Mouse (Mus musculus): ENCODE measurements around the gene Camkv.
A peak's percentile ranks its signal among the peaks of the same experiment; 100 is the strongest.

The Camkv gene

DNA sequence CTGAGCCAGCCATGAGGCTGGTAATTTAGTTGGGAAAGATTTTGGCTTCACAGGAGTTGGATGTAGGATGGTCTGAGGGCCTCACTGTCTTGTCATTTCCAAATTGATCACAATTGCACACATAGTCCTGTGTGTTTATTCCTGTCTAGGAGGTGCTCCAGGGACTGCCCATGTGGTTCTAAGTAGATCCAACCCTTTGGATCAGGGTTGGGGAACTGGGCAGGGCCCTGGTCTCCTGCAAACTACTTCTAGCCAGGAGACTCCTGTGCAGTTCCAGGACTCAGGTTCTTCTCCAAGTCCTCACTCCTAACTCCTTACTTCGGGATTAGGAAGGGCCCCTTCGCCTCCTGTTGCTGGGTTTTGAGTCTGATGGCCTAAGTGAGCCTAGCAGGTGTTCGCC lies at the start of gene Camkv:
TSS of gene Camkv (plus strand) at position 301 of the 400 bp plus-strand sequence.
- no peak for DNase-seq (ENCODE audit: extremely low read depth, insufficient read length, low spot score)

DNA sequence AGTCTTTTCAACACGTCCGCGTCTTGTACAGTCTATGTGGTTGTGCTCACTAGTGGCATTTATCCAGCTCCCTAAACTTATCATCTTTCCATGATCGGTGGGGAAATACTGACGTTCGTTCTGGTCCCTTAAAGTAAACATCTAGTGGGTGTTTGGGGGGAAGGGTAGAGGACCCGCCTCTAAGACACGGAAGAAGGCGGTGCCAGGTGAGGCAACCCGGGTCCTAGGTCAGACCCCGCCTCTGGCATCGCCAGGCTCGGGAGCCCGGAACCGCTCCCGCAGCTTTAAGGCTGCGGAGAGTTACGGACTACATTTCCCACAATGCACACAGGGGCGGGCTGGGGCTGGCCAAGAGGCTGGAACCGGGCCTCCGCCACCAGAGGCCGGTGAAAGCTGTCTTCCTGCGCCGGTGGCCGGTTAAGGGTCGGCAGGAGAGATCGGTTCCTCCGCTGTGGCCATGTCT lies 47.6 kb upstream of the Camkv start, which contains the start of gene Mon1a:
TSS of gene Mon1a (plus strand) at position 348 of the 463 bp plus-strand sequence.
- DNase-seq (ENCODE audit: extremely low read depth, insufficient read length, low spot score) = peak; percentile 90

DNA sequence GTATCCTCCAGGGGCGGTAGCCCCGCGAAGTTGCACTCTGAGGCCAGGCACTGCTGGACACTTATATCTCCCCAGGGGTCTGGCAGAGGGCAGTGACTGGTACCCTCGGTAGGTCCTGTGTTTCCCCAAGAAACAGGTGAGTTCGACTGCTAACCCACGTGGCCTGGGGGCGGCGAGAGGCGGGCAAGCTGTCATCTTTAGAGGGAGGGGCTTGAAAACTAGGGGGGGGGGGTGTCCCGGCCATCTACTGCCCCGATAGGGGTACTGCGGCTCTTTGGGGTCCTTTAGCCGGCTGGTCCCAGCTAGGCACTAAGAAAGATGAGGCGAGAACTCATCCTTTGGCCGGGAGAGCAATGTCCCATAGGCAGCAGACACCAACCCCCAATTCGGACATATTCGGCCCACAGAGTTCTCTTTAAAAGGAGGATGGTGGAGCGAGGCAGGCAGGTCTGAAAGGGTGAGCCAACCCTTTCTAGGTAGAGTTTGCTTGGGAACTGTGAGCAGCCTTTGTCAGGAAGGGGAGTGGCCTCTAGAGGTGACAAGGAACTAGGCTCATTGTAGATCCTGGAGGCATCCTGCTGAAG lies 47.1 kb upstream of the Camkv start:
- no peak for DNase-seq (ENCODE audit: extremely low read depth, insufficient read length, low spot score)

DNA sequence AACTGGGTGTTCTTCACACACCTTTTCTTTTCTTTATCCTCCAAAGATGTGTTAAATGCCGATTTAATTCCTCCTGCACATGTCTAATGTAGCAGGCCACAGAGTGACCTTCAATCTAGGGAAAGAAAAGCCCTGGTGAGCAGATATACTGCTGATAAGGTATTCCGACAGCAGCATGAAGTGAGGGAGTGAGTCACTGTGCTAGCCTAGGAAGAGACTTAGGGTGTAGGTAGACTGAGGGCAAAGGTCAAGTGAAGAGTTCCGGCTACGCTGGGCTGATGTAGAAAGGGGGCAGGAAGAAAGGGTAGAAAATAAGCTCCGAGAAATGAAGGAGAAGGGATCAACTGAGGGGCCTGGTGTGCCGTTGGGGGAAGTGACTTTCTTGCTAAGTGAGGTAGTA lies 45.2 kb upstream of the Camkv start:
- DNase-seq (ENCODE audit: extremely low read depth, insufficient read length, low spot score) = no peak

DNA sequence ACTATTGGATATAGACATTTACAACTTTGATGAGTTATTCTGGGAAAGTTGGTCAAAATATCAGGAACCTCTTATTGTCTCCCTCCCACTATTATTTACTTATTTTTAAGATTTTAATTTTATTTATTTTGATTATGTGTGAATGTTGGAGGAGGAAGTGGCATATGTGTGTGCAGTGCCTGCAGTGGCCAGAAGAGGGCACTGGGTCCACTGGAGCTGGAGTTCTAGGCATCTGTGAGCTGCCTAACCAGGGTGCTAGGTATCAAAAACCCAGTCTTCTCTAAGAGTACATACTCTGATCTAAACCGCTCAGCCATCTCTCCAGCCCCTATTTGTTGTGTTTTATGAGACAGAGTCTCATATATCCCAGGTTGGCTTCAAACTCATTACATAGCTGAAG lies 44.5 kb upstream of the Camkv start:
- DNase-seq (ENCODE audit: extremely low read depth, insufficient read length, low spot score) = no peak

DNA sequence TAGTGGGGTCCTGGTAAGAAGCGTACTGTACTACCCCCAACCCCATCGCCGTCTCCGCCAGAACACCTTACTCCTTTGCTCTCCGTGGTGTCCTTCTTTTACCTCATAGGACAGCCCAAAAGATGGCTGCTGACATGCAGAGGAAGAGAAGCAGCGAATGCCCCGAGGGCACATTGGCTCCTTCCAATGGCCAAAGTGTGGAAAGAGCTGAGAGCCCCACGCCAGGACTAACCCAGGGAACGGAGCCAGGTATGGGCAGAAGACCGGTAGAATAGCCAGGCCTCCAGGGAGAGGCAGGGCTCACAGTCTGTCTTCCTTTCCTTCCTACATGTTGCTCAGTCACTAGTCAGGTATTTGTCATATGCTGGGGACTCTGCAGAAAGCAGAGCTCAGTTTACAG lies 36.9 kb upstream of the Camkv start:
- no peak for DNase-seq (ENCODE audit: extremely low read depth, insufficient read length, low spot score)

DNA sequence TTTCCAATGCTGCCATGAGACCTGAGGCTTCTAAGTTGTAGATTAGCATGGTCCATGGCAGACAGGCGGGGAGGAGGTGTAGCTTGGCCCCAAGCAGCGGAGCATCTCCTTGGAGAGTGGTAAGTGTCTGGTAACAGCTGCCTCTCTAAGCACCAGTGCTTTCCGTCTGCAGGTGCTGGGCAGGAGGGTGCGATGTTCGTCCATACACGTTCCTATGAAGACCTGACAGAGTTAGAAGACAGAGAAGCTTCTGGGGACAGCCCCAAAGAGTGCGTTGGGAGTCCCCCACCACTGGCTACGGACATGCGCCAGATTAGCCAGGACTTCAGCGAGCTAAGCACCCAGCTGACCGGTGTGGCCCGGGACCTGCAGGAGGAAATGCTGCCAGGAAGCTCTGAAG lies 35.6 kb upstream of the Camkv start:
- no peak for DNase-seq (ENCODE audit: extremely low read depth, insufficient read length, low spot score)

DNA sequence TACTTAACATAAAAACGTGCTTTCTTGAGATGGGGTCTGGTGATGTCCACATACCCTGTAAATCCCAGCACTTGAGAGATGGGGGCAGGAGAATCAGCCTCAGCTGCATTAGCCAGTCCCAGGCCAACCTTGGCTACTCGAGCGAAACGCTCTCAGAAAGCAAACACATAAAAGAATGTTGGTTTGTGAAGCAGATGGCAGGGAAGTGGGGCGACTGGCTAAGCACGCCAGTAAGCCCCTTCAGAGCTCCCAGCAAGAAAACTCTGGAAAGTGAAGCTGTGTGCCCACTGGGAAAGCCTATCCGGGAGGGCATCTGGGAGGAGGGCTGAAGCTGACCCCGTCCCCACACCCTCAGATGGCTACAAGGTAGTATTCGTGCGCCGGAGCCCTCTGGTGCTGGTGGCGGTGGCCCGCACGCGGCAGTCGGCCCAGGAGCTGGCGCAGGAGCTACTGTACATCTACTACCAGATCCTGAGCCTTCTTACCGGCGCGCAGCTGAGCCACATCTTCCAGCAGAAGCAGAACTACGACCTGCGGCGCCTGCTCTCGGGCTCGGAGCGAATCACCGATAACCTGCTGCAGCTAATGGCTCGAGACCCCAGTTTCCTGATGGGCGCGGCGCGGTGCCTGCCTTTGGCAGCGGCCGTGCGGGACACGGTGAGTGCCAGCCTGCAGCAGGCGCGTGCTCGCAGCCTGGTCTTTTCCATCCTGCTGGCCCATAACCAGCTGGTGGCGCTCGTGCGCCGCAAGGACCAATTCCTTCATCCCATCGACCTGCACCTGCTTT lies 34.4 kb upstream of the Camkv start:
- DNase-seq (ENCODE audit: extremely low read depth, insufficient read length, low spot score) = no peak

DNA sequence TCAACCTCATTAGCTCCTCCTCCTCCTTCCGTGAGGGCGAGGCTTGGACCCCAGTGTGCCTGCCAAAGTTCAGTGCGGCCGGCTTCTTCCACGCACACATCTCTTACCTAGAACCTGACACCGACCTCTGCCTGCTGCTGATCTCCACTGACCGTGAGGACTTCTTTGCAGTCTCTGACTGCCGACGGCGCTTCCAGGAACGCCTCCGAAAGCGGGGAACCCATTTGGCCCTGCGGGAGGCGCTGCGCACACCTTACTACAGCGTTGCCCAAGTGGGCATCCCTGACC lies 33.9 kb upstream of the Camkv start:
- no peak for DNase-seq (ENCODE audit: extremely low read depth, insufficient read length, low spot score)

DNA sequence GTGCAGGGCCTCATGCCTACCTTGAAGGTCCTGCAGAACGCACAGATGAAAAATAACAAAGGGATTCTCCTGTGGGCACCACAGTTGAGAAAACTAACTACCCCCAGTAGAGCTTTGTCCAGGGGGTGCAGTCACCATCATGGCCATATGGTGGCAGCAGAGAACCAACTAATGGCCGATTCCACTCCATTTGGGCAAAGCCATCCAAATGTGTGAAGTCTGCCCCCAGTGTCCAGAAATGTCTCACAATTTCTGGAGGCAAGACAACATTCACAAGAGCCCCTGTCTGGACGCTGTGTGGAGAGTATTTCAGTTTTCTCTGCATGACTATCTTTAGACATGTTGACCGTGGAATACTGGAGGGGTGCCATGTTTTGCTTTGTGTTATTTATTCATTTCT lies 30.7 kb upstream of the Camkv start:
- peak; percentile 47 for DNase-seq (ENCODE audit: extremely low read depth, insufficient read length, low spot score)

DNA sequence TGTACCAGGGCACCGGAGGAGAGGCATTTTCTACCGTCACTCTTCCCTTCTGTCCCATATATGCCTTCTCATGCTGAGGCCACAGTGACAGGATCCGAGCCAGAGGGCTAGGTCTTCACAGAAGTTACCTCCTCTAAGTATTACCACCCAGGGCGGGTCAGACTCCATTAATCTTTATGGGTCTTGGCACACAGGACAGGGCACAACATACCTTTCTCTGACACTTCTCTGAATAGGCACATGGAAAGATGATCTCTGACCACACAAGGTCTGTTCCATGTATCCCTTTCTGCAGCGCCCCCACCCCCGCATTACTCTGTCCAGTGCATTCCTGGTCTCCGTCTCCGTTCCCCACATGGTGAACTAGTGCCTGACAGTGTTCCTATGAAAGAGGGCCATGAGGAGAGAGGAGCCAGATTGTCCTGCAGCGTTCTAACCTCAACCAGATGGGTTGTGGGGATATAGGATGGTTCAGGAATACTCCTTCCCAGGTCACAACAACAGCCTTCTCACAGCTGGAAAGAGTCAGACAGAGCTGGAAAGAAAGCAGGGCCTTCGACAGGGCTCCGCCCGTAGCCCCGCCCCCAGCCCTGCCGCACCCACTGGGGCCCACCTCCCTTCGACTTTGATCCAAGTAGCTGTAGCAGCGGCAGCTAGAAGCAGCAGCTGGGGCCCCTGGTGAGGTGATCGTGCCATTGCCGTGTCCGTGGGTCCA lies 29.1 kb upstream of the Camkv start, which contains the start of gene Mst1r:
TSS of gene Mst1r (plus strand) at position 622 of the 715 bp plus-strand sequence.
- DNase-seq (ENCODE audit: extremely low read depth, insufficient read length, low spot score) = peak; percentile 38

DNA sequence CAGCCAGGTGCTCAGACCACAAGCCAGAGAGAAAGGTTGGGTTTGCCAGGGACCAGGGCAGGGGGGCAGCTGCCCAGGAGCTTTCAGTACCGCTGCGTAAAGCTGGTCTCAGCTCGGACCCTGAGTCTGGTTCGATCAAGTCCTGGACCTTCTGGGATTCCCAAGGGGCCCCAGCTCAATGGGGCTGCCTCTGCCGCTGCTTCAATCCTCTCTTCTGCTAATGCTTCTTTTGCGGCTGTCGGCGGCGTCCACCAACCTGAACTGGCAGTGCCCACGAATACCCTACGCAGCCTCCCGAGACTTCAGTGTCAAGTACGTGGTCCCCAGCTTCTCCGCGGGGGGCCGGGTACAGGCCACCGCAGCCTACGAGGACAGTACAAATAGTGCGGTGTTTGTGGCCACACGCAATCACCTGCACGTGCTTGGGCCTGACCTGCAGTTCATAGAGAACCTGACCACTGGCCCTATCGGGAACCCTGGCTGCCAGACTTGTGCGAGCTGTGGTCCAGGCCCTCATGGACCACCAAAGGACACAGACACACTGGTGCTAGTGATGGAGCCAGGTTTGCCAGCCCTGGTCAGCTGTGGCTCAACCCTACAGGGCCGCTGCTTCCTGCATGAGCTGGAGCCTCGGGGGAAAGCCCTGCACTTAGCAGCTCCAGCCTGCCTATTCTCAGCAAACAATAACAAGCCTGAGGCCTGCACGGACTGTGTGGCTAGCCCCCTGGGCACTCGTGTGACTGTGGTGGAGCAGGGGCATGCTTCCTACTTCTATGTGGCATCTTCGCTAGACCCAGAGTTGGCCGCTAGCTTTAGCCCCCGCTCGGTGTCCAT lies 28.3 kb upstream of the Camkv start:
- no peak for DNase-seq (ENCODE audit: extremely low read depth, insufficient read length, low spot score)

DNA sequence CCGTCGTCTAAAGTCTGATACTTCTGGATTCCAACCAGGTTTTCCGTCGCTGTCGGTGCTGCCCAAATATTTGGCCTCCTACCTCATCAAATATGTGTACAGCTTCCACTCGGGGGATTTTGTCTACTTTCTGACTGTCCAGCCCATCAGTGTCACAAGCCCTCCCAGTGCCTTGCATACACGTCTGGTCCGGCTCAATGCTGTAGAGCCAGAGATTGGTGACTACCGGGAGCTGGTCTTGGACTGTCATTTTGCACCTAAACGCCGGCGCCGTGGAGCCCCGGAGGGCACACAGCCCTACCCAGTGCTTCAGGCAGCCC lies 27.7 kb upstream of the Camkv start:
- no peak for DNase-seq (ENCODE audit: extremely low read depth, insufficient read length, low spot score)

DNA sequence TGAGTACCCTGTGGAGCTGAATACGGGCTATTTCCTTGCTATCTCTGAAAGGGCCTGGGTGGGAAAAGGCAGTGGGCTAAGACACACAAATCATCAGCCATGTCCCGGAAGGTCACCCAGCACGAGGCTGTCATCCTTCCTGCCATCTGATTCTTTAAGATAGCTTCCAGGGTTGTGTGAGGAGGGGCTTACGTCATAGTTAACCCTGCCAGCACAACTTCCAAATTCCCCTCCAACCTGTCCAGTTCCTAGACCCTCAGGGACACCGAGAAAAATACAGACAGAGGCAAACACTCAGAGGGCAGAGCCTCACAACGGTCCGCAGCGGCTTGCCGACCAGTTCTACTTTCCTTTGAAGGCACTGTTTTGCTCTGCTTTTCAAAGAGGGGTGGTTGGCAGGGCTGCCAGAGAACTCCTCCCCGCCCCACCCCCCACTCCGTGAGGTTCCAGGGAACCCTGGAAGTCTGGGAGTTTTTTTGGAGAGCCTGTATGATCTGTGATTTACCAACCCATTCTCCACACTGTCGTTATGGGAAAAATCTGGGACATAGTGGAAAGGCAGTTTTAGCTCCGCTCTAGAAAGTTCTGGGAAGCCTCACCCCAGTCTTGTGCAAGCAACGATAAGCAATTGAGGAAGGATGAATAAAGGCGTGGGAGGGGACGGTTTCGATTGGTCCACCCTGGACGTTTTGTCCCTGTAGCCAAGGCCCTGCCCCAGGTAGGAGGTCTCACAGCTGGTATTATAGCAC lies 26.9 kb upstream of the Camkv start:
- no peak for DNase-seq (ENCODE audit: extremely low read depth, insufficient read length, low spot score)

DNA sequence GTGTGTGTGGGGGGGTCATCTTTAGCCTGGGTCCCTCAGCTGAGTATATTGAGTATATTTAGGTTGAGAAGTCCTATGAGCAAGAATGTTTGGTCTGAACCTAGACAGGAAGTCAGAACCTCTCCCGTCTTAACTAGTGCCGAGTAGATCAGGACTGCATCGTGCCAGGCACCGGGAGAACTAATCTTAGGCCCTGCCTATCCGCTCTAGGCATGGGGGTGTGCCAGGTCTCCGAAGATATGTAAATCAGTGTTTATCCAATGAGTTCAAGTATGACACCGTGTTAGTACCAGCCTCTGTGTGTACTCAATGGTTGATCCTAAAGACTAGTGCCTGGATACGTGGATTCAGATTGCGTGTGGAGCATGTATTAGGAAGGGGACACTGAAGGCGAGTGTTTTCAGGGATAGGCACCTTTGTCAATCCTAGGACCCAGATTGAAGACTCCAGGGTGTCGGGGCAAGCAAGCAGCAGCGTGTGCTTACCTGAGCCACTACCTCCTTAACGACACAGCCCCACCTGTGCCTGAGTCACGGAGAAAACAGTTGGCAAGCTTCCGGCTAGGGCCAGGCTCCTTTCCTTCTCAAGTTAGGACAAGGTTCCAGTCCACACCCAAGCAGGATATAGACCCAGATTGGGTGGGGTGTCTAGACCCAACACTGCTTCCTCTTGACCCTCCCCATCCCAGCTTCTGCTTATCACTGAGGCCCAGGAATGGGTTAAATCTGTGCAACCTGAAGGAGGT lies 25.3 kb upstream of the Camkv start:
- DNase-seq (ENCODE audit: extremely low read depth, insufficient read length, low spot score) = no peak

DNA sequence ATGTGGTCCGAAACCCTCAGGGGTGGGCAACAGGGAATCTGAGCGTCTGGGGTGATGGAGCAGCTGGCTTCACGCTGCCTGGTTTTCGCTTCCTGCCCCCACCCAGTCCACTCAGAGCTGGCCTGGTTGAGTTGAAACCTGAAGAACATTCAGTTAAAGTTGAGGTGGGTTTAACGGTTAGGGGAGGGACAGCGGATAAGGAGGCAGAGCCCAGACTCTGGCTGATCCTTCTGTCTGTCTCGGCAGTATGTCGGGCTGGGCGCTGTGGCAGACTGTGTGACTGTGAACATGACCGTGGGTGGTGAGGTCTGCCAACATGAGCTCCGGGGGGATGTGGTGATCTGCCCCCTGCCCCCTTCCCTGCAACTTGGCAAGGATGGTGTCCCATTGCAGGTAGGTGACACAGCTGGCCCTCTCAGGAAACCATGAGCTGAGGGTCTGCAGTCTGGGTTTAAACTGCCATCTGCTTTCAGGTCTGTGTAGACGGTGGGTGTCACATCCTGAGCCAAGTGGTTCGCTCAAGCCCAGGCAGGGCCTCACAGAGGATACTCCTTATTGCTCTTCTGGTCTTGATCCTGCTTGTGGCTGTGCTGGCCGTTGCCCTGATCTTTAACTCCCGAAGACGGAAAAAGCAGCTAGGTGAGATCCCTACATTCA lies 20.6 kb upstream of the Camkv start:
- DNase-seq (ENCODE audit: extremely low read depth, insufficient read length, low spot score) = no peak

DNA sequence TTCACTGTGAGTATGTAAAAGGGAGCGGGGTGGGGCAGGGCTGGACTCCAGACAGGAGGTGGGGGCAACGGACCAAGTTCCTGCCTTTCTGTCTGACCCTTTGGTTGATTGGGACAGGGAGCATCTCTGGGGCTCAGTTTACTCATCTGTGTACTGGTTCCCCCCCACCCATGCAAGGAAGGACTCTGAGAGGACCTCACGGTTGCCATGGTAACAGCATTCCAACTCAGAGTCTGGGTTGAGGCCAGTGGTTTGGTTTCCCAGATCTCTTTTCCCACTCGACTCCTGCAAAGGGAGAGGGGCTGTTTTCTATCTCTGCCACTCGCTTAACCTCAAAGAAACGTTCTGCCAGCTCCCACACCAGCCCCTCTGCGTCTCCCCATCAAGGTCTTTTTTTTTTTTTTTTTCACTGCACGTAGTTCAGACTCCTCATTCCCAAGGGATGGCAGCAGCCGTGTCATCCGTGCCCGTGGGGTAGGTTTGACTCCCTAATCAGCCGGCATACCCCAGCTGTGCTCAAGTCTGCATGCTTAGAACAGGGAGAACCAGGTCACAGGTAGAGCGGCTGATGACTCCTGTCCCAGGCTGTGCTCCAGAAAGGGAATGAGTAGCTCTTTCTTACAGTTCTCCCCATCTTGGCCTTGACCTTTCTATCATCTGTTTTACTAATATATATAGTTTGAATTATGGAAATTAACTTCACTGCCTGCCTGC lies 17.4 kb upstream of the Camkv start:
- DNase-seq (ENCODE audit: extremely low read depth, insufficient read length, low spot score) = peak; percentile 48

DNA sequence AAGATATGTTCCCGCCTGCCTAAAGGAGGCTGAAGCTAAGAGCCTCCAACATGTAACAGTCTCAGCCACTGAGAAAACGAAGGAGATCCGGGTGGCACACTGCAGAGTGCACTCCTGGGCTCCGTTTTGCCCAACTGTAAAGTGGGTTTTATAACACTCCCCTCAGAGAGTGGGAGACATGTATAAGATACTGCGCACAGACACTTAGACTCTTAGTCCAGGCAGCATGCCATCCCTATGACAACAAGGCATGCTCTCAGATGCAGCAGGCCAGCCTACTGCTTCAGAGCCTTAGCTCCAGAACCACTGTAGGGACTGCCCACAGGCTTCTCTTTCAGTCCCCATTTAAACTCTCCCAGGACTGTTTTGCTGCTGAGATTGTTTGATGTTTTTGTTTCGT lies 16.6 kb upstream of the Camkv start:
- no peak for DNase-seq (ENCODE audit: extremely low read depth, insufficient read length, low spot score)

DNA sequence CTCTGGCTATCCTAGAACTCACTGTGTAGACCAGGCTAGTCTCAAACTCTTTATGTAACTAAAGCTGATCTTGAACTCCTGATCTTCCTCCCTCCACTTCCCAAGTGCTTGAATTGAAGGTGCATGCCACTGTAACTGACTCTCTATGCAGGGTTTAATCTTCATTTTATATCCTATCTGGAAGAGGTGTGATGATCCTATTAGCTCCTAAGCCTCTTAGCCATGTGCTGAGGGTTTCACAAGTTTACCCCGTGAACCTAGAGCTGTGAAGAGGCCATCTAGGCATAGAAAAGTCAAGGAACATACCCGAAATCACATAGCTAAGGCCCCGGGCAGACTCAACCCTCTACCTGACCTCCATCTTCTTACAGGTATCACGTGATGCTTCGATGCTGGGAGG lies 16.0 kb upstream of the Camkv start:
- DNase-seq (ENCODE audit: extremely low read depth, insufficient read length, low spot score) = no peak

Data from 3134 (cell line).